Mouse (Mus musculus) intestine, embryonic 14.5 days (tissue): Measurements from ENCODE around the gene Stx1a. TPM values are rescaled to one million over a fixed set of nuclear protein-coding genes. Genes with fewer than 3 reads are reported as not detected.

Source experiments
- ATAC-seq: fragments of 200-750 bp; cut with Nextera tagmentation; replicated peaks from 2 replicates; pipeline ENCODE4 v1.8.0; 2017; ENCODE audit warnings: low read depth, moderate number of reproducible peaks, moderate TSS enrichment, moderate library complexity; ENCODE audit not compliant: low FRiP score, low TSS enrichment
- DNase-seq: peaks from one replicate; pipeline ENCODE4 v3.0.0-alpha.2; 2018; ENCODE audit warnings: low spot score
- H3K27ac ChIP-seq: fragments of 300-500 bp; sonication (generic); 2 replicates; pipeline ENCODE4 v1.5.1; 2014; ENCODE audit warnings: low read depth, mild to moderate bottlenecking, control low read depth
- H3K27me3 ChIP-seq: fragments of 300-500 bp; sonication (generic); replicated peaks from 2 replicates; pipeline ENCODE4 v1.6.1; 2014; ENCODE audit warnings: low read length, control low read depth; ENCODE audit not compliant: control insufficient read depth, insufficient read depth
- H3K36me3 ChIP-seq: fragments of 300-500 bp; sonication (generic); 2 replicates; pipeline ENCODE4 v1.6.1; 2014; ENCODE audit warnings: low read length, control low read depth; ENCODE audit not compliant: control insufficient read depth, insufficient read depth
- H3K4me1 ChIP-seq: fragments of 300-500 bp; sonication (generic); replicated peaks from 2 replicates; pipeline ENCODE4 v1.6.1; 2014; ENCODE audit warnings: low read length, control low read depth, mixed read lengths; ENCODE audit not compliant: control insufficient read depth, insufficient read depth
- H3K4me2 ChIP-seq: fragments of 300-500 bp; sonication (generic); 2 replicates; pipeline ENCODE4 v1.6.1; 2014; ENCODE audit warnings: low read length
- H3K4me3 ChIP-seq: fragments of 300-500 bp; sonication (generic); 2 replicates; pipeline ENCODE4 v1.5.1; 2014; ENCODE audit warnings: low read depth, low read length, control low read depth, mixed read lengths
- H3K9ac ChIP-seq: fragments of 300-500 bp; sonication (generic); 2 replicates; pipeline ENCODE4 v1.6.1; 2014; ENCODE audit warnings: mild to moderate bottlenecking, low read length
- H3K9me3 ChIP-seq: fragments of 300-500 bp; sonication (generic); 2 replicates; pipeline ENCODE4 v1.6.1; 2016; ENCODE audit warnings: low read length, control low read depth; ENCODE audit not compliant: control insufficient read depth
- WGBS: fragments of 180-500 bp; shearing (Covaris S2); extraction: QIAGEN DNeasy Blood & Tissue Kit; methylation state at CpG from one replicate; pipeline ENCODE4 v1.1.7; 2014; 5-methylcytosine and 5-hydroxymethylcytosine counted together
- polyA plus RNA-seq: library from polyadenylated mRNA; unstranded; fragments of >200 nt; fragmentation: Nextera tagmentation; extraction: Ambion mirVana; gene quantifications from 2 replicates; pipeline ENCODE4 v1.2.1, GENCODE M21; 2014

Gene Stx1a
- polyA plus RNA-seq, 1 experiment from 2014 or later = 15.9 TPM

DNA sequence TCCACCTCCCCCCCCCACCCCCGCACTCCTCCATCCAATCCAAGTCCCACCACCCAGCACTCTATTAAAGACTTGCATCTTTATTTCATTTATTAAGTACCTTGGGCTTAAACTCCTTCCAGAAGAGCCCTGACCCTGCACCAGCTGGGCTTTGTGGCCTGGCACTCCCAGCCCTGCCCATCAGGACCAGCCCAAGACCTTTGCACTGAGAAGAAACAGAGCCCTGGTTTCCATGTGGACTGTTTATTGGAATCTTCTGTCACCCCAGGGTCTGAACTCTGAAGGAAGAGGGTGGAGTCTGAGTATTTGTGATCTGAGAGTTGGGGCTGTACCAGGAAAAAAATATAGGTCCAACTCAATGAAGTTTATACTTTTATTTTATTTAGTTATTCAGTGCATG, 40.2 kb upstream of the Stx1a start:
- 91% methylated on average over 1 of the region's 1 CpGs for WGBS
- no peak overlapping the region for H3K27ac ChIP-seq

DNA sequence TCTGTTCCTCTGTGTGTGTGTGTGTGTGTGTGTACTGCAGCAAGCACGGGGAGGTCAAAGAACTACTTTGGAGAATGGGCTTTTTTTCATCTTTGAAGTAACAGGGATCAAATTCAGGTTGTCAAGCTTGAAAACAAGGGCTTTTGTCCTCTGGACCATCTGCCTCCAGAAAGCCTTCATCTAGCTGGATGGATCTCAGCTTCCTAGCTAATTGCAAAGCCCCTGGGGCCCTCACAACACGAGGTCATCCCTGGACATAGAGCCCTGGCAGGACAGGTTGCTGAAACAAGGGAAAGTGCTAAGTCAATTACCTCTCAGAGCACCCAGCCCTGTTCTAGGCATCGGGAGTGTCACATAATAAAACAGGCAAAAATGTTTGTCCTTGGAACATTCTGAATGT, 39.5 kb upstream of the Stx1a start:
- Histone ChIP-seq H3K9me3 (no peaks in the 10 kb centered on the region), H3K4me2 (no peak overlapping the region), H3K27ac (no peak overlapping the region), H3K9ac (no peak overlapping the region), H3K27me3 (peaks cover 42% of the 10 kb centered on the region), H3K4me1 (peaks cover 4% of the 10 kb centered on the region; the same call in 1 of the 2 replicates), H3K36me3 (no peaks in the 10 kb centered on the region), H3K4me3 (no peak overlapping the region)
- no peak for DNase-seq
- ATAC-seq = no peak
- 24% methylated on average over 3 of the region's 3 CpGs for WGBS

More for the DNA sequence above, 40.2 kb upstream of the Stx1a start:
- DNase-seq (no peak), ATAC-seq (no peak)
- H3K4me3 ChIP-seq = no peak overlapping the region
- no peaks in the 10 kb centered on the region for H3K36me3 ChIP-seq
- H3K27me3 ChIP-seq = peaks cover 38% of the 10 kb centered on the region
- H3K9ac ChIP-seq = no peak overlapping the region
- no peaks in the 10 kb centered on the region for H3K9me3 ChIP-seq
- H3K4me2 ChIP-seq = no peak overlapping the region
- peaks cover 4% of the 10 kb centered on the region; the same call in 1 of the 2 replicates for H3K4me1 ChIP-seq

DNA sequence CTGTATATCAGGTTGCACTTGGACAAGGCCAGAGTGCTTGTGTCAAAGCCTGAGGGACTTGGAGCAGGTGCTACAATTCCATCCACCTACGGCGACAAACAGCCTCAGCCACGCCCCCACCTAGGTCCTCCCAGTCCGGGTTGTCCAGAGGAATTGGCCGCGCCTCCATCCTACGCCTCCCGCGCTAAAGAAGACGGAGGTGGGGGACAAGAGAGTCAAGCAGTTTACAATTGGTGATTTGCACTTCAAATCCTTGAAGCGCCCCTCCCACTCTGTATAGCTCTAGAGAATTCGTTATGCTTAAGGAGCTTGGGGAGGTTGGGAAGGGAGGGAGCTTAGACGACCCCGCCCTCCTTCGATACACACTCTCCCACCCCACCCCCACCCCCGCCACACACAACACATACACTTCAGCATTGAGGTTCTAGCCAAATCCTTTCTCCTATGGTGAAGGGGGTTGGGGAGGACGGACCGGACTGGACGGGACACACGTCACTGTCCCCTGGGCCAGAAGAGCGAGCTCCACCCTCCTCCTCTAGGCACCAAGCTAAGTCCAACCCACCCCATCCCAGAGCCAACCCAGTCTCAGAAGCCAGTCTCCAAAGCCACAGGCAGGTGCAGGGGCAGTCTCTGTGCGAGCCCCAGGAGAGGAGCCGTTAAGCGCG, 37.5 kb upstream of the Stx1a start, which contains the start of gene Cldn3:
Gene Cldn3 (plus strand): TSS at position 582 of the 665 bp plus-strand sequence.
- Histone ChIP-seq H3K27ac (peak within 1 kb of the TSS; percentile 87), H3K27me3 (peaks cover 46% of the 10 kb centered on the region), H3K4me3 (peak within 1 kb of the TSS; percentile 30), H3K4me2 (peak within 1 kb of the TSS; percentile 46), H3K9ac (peak within 1 kb of the TSS; percentile 65), H3K9me3 (no peaks in the 10 kb centered on the region), H3K4me1 (peaks cover 4% of the 10 kb centered on the region; the same call in 1 of the 2 replicates), H3K36me3 (no peaks in the 10 kb centered on the region)
- DNase-seq = peak; percentile 84
- WGBS = under 1% methylated on average over 25 of the region's 25 CpGs
- ATAC-seq = peak; percentile 91

DNA sequence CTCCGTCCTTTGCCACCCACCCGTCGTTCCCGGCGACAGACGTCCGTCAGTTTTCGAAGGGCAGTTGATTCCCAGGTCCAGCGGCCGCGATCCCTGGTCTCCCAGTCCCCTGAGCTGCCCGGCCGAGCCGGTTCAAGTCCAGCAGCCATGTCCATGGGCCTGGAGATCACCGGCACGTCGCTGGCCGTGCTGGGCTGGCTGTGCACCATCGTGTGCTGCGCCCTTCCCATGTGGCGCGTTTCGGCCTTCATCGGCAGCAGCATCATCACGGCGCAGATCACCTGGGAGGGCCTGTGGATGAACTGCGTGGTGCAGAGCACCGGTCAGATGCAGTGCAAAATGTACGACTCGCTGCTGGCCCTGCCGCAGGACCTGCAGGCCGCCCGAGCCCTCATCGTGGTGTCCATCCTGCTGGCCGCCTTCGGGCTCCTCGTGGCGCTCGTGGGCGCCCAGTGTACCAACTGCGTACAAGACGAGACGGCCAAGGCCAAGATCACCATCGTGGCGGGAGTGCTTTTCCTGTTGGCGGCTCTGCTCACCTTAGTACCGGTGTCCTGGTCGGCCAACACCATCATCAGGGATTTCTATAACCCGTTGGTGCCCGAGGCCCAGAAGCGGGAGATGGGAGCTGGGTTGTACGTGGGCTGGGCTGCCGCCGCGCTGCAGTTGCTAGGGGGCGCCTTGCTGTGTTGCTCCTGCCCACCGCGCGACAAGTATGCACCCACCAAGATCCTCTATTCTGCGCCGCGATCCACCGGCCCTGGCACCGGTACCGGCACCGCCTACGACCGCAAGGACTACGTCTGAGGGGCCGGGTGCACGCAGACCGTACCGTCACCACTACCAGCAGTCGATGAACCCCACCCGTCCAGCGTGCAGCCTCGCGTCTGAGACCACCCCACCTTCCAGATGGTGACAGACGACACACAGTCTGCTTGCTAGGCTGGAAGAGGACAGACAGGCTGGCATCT, 36.7 kb upstream of the Stx1a start:
- DNase-seq = peak; percentile 70
- H3K4me3 ChIP-seq = peak overlapping the region; percentile 30

DNA sequence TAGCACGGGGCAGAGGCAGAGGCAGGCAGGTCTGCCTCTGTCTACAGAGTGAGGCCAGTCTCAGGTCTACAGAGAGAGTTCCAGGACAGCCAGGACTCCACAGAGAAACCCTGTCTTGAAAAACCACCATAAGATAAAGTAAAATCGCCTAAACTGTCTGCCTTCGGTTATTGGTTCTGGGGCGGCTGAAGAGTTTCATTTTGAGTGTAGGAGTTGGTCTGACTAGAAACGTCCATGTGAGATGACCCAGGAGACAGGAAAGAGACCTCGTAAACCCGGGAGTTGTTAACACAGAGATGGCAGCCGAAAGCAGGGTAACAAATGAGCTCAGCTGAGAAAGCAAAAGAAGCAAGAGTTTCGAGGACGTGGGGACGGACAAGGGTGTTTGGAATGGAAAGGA, 34.1 kb upstream of the Stx1a start:
- whole genome bisulfite sequencing = 41% methylated on average over 11 of the region's 11 CpGs
- DNase-seq (no peak), ATAC-seq (no peak)
- peaks cover 46% of the 10 kb centered on the region for H3K27me3 ChIP-seq
- peak overlapping the region; percentile 24 for H3K4me3 ChIP-seq
- H3K4me1 ChIP-seq = peaks cover 4% of the 10 kb centered on the region; the same call in 1 of the 2 replicates
- no peak overlapping the region for H3K9ac ChIP-seq
- H3K9me3 ChIP-seq = no peaks in the 10 kb centered on the region
- peak overlapping the region; percentile 38 for H3K4me2 ChIP-seq
- H3K36me3 ChIP-seq = no peaks in the 10 kb centered on the region
- 0 out of 2 replicates have a peak overlapping the region, but pooled peaks have one; percentile 2 for H3K27ac ChIP-seq

More for the DNA sequence above, 36.7 kb upstream of the Stx1a start:
- Histone ChIP-seq H3K4me2 (peak overlapping the region; percentile 46), H3K4me1 (peaks cover 4% of the 10 kb centered on the region; the same call in 1 of the 2 replicates), H3K36me3 (no peaks in the 10 kb centered on the region), H3K27ac (peak overlapping the region; percentile 87), H3K9ac (peak overlapping the region; percentile 65), H3K27me3 (peaks cover 46% of the 10 kb centered on the region), H3K9me3 (no peaks in the 10 kb centered on the region)
- peak; percentile 6; the same call in 1 of the 2 replicates for ATAC-seq
- 4% methylated on average over 78 of the region's 79 CpGs for WGBS

DNA sequence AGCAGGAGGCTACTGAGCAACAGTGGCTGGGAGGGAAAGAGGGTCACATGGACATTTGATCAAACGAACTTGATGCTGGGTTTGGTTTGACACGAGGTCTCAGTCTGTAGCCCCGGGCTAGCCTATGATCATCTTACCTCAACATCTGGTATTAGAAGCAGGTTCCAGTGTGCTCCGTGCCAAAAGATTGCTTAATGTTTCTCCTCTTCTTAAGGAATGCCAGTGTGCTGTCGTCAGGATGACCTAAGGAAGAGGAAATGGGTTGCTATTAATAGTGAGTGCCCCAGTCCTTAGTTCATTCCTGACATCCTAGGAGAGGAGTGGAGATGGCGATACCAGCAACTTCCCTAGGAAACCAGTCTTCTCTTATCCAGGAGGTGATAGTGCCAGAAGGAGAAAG, 33.5 kb upstream of the Stx1a start:
- Histone ChIP-seq H3K4me3 (no peak overlapping the region), H3K9ac (no peak overlapping the region), H3K4me1 (peaks cover 4% of the 10 kb centered on the region; the same call in 1 of the 2 replicates), H3K9me3 (no peaks in the 10 kb centered on the region), H3K4me2 (peak overlapping the region; percentile 38; the same call in 1 of the 2 replicates), H3K27ac (no peak overlapping the region), H3K27me3 (peaks cover 41% of the 10 kb centered on the region), H3K36me3 (no peaks in the 10 kb centered on the region)
- ATAC-seq (no peak), DNase-seq (no peak)
- WGBS = 57% methylated on average over 6 of the region's 6 CpGs

DNA sequence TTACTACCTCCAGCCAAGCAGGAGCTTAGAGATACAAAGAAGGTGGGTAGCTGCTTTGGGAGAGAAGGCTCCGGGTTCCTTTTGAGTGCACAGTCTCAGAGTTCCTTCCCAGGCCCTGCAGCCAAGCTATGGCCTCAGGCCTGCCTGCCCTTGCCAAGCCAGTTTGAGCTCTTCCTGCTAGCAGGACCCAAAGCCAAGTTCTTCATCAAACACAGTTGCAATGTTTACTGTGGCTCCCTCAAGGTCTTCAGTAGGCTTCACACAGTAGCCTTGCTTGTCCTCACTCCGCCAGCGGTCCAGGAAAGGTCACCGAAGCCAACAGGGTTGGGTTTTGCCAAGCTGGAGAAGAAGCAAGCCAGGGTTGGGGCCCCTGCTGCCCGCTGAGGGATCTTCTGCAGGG, 30.7 kb upstream of the Stx1a start:
- ATAC-seq (no peak), DNase-seq (no peak)
- H3K27me3 ChIP-seq = peaks cover 13% of the 10 kb centered on the region
- no peaks in the 10 kb centered on the region for H3K9me3 ChIP-seq
- H3K4me2 ChIP-seq = no peak overlapping the region
- H3K36me3 ChIP-seq = no peaks in the 10 kb centered on the region
- no peak overlapping the region for H3K4me3 ChIP-seq
- no peaks in the 10 kb centered on the region for H3K4me1 ChIP-seq
- H3K27ac ChIP-seq = no peak overlapping the region
- 76% methylated on average over 5 of the region's 5 CpGs for WGBS
- H3K9ac ChIP-seq = no peak overlapping the region

DNA sequence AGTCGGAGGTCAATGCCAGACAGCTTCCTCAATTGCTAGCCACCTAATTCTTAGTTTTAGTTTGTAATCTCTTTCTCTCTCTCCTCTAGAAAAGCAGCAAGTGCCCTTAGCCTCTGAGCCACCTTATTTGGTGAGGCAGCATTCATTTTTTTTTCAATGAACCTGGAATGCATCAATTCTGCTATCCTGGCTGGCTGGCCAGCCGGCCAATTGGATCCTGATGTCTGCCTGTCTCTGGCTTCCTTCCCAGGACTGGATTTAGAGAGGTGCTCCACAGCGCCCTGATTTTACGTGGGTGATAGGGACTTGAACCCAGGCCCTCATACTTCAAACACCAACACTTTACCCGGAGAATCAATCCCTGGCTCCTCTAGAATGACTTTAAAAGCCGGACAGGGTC, 24.9 kb upstream of the Stx1a start:
- no peak overlapping the region for H3K4me3 ChIP-seq
- H3K4me1 ChIP-seq = peaks cover 8% of the 10 kb centered on the region; the same call in 1 of the 2 replicates
- WGBS = 60% methylated on average over 6 of the region's 6 CpGs
- H3K9me3 ChIP-seq = no peaks in the 10 kb centered on the region
- DNase-seq (no peak), ATAC-seq (no peak)
- H3K9ac ChIP-seq = no peak overlapping the region
- no peaks in the 10 kb centered on the region for H3K36me3 ChIP-seq
- H3K4me2 ChIP-seq = no peak overlapping the region
- no peak overlapping the region for H3K27ac ChIP-seq
- H3K27me3 ChIP-seq = no peaks in the 10 kb centered on the region
